Mouse (Mus musculus): ENCODE results near the gene Rab3a. TPM values are rescaled to one million over a fixed set of nuclear protein-coding genes. Genes with fewer than 3 reads are reported as not detected.

Gene Rab3a
- polyA plus RNA-seq, 1 experiment from 2014 or later: 16.2 TPM

DNA sequence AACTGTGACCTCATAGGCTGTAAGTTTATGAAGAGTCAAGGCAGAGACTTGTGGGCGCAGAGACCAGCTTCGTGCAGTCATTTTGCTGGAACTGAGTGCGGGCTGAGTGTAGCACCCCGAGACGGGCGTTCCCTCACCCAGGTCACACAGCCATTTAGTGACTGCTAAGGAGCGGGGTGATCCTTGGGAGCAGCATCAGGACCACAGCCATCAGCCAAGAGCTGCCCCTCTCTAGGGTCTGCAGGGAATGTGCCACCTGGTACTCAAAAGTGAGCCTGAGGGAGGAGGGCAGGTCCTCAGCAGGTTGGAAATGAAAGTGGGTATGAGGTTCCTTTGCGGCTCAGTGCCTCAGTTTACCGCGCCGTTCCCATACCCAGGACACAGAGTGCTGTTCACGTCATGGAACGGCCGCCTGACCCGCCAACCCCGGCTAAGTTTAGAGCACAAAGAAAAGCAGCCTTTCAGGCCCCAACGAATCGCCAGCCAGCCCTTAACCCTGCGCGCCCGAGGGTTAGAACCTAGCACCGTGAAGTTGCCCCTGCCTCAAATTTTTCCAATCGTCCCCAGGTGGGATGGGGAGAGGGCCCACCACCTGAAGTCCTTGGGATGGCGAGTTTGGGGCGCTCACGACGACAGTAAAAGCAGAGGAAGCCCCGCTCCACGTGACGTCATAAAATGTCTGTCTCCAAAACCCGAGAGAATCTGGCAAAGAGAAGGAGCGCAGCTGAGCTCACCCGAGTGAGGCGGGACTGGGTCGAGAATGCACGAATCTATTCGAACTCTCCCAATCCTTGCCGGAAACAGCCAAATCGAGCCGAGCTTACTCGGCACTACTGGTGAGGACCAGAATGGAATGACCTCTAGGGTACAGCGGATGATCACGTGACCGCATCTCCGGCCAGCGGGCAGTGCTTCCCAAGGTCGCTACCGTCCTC lies 10.6 kb upstream of the Rab3a start:
- peak overlapping the region; percentile 48; the same call in 1 of the 2 replicates for H3K27ac ChIP-seq (replicated peaks)
- peaks cover 92% of the 10 kb centered on the region for H3K27me3 ChIP-seq (replicated peaks; ENCODE audit: low read depth, poor library complexity, severe bottlenecking)
- H3K4me3 ChIP-seq: peak overlapping the region; percentile 51
- H3K36me3 ChIP-seq (replicated peaks): no peaks in the 10 kb centered on the region
- 5% methylated on average over 48 of the region's 48 CpGs for WGBS
- H3K9me3 ChIP-seq: no peaks in the 10 kb centered on the region
- peaks cover 36% of the 10 kb centered on the region for H3K4me1 ChIP-seq
- peak; percentile 45 for DNase-seq (ENCODE audit: low spot score)

DNA sequence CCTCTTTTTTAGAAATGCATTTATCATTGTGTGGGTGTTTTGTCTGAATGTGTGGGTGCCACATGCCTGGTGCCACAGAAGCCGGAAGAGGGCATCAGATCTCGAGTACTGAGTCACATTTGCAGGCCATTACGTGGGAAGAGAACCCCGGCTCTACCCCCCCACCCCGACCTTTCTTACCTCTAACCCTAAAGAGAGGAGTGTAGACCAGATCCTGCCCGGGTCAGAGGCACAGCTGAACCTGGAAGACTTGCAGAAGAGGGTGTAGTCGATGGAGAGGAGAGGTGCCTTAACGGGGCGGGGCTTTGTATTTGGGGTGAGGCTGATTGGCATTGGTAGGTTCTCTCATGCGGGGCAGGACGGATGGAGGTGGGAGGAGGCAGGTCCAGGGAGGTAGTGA lies 9.7 kb upstream of the Rab3a start:
- H3K36me3 ChIP-seq (replicated peaks): no peaks in the 10 kb centered on the region
- 47% methylated on average over 11 of the region's 11 CpGs for WGBS
- DNase-seq (ENCODE audit: low spot score): no peak
- H3K27me3 ChIP-seq (replicated peaks; ENCODE audit: low read depth, poor library complexity, severe bottlenecking): peaks cover 100% of the 10 kb centered on the region
- H3K4me3 ChIP-seq: no peak overlapping the region
- H3K9me3 ChIP-seq: no peaks in the 10 kb centered on the region
- H3K27ac ChIP-seq (replicated peaks): no peak overlapping the region
- peaks cover 36% of the 10 kb centered on the region for H3K4me1 ChIP-seq

DNA sequence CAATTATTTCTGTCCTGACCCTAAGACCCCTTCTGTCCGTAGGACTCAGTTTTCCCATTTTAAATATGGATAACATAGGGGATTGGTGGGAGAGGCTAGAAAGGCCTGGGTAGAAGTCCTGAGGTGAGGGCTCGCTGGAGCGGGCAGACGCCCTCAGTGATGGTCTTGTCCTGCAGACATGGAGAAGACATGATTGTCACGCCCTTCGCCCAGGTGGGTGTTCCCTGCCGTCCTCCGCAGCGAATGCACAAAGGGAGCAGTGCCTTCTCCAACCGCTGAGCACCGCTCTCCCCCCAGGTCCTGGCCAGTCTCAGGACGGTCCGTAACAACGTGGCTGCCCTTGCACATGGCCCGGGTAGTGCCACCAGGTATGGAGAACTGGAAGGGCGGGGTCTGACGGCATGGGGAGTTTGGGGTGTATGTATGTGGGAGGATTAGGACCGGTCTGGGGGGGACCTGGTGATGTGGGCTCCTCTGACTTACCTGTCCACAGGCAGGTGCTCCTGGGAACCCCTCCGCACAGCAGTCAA lies 8.7 kb upstream of the Rab3a start:
- no peaks in the 10 kb centered on the region for H3K36me3 ChIP-seq (replicated peaks)
- H3K27ac ChIP-seq (replicated peaks): no peak overlapping the region
- peaks cover 96% of the 10 kb centered on the region for H3K27me3 ChIP-seq (replicated peaks; ENCODE audit: low read depth, poor library complexity, severe bottlenecking)
- peaks cover 36% of the 10 kb centered on the region for H3K4me1 ChIP-seq
- H3K9me3 ChIP-seq: no peaks in the 10 kb centered on the region
- no peak for DNase-seq (ENCODE audit: low spot score)
- WGBS: 59% methylated on average over 19 of the region's 19 CpGs
- no peak overlapping the region for H3K4me3 ChIP-seq

DNA sequence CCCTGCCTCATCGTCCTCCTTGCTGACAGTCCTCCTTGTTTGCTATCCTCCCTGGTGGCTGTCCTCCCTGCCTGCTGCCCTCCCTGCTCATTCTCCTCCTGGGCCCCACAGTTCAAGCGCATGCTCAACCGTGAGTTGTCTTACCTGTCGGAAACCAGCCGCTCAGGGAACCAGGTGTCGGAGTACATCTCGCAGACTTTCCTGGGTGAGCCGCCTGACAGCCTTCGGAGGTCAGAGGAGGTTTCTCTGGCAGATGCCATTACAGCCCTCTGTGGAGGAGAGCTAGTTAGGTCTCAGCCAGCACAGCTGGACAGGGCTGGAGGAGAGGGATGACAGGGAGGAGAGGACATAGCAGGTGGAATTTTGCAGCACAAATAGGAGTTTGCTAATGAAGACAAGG lies 7.8 kb upstream of the Rab3a start:
- no peak overlapping the region for H3K27ac ChIP-seq (replicated peaks)
- H3K27me3 ChIP-seq (replicated peaks; ENCODE audit: low read depth, poor library complexity, severe bottlenecking): peaks cover 87% of the 10 kb centered on the region
- no peak overlapping the region for H3K4me3 ChIP-seq
- H3K9me3 ChIP-seq: no peaks in the 10 kb centered on the region
- no peak for DNase-seq (ENCODE audit: low spot score)
- WGBS: 70% methylated on average over 9 of the region's 9 CpGs
- peaks cover 30% of the 10 kb centered on the region for H3K4me1 ChIP-seq
- H3K36me3 ChIP-seq (replicated peaks): no peaks in the 10 kb centered on the region

DNA sequence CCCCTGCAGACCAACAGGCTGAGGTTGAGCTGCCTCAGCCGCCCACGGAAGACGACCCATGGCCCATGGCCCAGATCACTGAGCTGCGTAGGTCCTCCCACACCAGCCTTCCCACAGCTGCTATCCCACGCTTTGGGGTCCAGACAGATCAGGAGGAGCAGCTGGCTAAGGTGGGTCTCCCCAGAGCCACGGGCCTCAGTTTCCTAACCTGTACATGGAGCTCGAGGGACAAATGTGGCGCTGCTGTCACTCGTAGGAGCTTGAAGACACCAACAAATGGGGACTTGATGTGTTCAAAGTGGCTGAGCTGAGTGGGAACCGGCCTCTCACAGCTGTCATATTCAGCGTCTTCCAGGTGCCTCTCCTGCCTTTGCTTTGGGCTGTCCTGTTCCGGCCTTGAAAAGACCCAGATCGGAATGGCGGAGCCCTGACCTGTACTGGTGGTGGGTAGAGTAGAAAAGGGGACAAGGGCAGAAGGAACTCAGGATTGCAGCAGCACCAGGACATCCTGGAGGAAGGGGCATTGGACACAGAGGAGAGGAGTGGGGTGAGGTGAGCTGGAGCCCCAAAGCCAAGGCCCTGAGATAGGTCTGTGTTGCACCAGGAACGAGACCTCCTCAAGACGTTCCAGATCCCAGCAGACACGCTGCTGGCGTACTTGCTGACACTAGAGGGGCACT lies 7.1 kb upstream of the Rab3a start:
- peaks cover 27% of the 10 kb centered on the region for H3K4me1 ChIP-seq
- no peak overlapping the region for H3K27ac ChIP-seq (replicated peaks)
- H3K9me3 ChIP-seq: no peaks in the 10 kb centered on the region
- no peaks in the 10 kb centered on the region for H3K36me3 ChIP-seq (replicated peaks)
- WGBS: 85% methylated on average over 18 of the region's 18 CpGs
- peaks cover 80% of the 10 kb centered on the region for H3K27me3 ChIP-seq (replicated peaks; ENCODE audit: low read depth, poor library complexity, severe bottlenecking)
- no peak for DNase-seq (ENCODE audit: low spot score)
- no peak overlapping the region for H3K4me3 ChIP-seq

DNA sequence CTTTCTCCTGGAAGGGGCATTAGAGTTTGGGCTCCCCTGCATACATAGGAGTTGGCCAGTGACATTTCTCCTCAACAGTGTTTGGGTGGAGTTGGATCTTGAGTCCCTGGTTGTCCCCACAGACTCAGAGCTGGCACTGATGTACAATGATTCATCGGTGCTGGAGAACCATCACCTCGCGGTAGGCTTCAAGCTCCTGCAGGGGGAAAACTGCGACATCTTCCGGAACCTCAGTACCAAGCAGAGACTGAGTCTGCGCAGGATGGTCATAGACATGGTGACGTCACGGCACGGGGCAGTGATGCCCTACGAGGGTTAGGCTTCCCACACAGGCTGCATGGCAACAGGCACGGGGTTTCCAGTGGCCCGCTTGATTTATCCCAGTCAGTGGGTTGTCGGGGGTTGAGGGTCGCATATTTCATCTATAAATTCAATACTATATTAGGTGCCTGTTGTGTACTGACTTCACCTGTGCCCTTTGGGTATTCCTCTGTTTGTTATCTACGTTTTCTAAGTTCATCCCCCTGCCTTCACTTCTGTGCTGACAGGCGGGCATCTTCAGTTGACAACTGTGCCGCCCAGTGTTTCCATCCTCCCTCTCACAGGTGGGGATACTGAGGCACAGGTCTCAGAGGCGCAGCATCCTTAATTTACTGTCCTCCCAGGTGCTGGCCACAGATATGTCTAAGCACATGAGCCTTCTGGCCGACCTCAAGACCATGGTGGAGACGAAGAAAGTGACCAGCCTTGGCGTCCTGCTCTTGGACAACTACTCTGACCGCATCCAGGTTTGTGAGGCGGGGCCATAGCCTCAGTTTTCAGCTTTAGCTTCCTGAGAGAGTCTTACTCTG lies 6.0 kb upstream of the Rab3a start:
- no peaks in the 10 kb centered on the region for H3K36me3 ChIP-seq (replicated peaks)
- no peak overlapping the region for H3K27ac ChIP-seq (replicated peaks)
- no peak overlapping the region for H3K4me3 ChIP-seq
- DNase-seq (ENCODE audit: low spot score): no peak
- peaks cover 27% of the 10 kb centered on the region for H3K4me1 ChIP-seq
- 90% methylated on average over 23 of the region's 23 CpGs for WGBS
- H3K9me3 ChIP-seq: no peaks in the 10 kb centered on the region
- peaks cover 69% of the 10 kb centered on the region for H3K27me3 ChIP-seq (replicated peaks; ENCODE audit: low read depth, poor library complexity, severe bottlenecking)

DNA sequence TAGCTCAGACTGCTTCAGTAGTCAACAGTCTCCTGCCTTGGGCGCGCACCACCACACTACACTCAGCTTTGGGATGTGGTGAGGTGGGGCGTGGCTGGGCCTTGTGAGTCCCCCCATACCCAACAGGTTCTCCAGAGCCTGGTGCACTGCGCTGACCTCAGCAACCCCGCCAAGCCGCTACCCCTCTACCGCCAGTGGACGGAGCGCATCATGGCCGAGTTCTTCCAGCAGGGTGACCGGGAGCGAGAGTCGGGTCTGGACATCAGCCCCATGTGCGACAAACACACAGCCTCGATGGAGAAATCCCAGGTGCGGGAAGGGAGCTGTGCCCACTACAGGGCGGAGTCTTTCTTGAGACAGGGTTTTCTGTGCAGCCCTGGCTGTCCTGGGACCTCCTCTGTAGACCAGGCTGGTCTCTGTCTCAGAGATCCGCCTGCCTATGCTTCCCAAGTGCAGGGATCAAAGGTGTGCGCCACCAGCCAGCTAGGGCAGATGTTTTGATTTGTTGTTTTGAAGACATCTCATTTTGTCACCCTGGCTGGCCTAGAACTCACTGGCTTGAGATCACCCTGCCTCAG lies 5.3 kb upstream of the Rab3a start:
- Histone ChIP-seq H3K4me1 (peaks cover 25% of the 10 kb centered on the region), H3K27me3 (replicated peaks; ENCODE audit: low read depth, poor library complexity, severe bottlenecking) (peaks cover 62% of the 10 kb centered on the region), H3K36me3 (replicated peaks) (no peaks in the 10 kb centered on the region), H3K27ac (replicated peaks) (no peak overlapping the region), H3K4me3 (no peak overlapping the region), H3K9me3 (no peaks in the 10 kb centered on the region)
- DNase-seq (ENCODE audit: low spot score): no peak
- WGBS: 80% methylated on average over 19 of the region's 19 CpGs

DNA sequence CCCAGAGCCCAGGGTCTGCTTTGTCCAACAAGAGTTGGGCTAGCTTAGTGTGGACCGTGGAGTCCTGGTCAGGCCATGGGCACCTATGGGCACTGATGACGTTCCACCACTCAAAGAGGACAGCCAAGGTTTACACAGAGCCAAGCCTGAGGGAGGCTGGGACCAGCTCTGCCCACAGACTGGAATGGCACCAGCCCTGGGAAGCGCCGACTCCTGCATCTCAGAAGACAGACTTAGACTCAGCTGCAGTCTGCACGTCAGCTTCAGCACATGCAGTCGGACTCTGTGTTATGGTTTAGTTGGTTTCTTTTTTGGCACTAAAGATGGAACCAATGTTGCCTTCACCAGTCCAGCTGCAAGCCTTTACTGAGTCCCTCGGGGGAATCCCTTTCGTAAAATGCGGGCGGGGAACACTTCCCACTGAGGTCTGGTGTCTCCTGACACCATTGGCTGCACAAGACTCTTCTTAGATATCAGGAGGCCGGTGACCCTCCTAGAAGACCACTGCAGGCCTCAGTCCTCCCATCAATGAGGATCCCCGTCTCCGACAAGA lies 4.3 kb upstream of the Rab3a start:
- 80% methylated on average over 13 of the region's 13 CpGs for WGBS
- H3K36me3 ChIP-seq (replicated peaks): no peaks in the 10 kb centered on the region
- H3K27ac ChIP-seq (replicated peaks): no peak overlapping the region
- H3K4me3 ChIP-seq: no peak overlapping the region
- no peak for DNase-seq (ENCODE audit: low spot score)
- H3K9me3 ChIP-seq: no peaks in the 10 kb centered on the region
- peaks cover 33% of the 10 kb centered on the region for H3K4me1 ChIP-seq
- H3K27me3 ChIP-seq (replicated peaks; ENCODE audit: low read depth, poor library complexity, severe bottlenecking): peaks cover 55% of the 10 kb centered on the region

DNA sequence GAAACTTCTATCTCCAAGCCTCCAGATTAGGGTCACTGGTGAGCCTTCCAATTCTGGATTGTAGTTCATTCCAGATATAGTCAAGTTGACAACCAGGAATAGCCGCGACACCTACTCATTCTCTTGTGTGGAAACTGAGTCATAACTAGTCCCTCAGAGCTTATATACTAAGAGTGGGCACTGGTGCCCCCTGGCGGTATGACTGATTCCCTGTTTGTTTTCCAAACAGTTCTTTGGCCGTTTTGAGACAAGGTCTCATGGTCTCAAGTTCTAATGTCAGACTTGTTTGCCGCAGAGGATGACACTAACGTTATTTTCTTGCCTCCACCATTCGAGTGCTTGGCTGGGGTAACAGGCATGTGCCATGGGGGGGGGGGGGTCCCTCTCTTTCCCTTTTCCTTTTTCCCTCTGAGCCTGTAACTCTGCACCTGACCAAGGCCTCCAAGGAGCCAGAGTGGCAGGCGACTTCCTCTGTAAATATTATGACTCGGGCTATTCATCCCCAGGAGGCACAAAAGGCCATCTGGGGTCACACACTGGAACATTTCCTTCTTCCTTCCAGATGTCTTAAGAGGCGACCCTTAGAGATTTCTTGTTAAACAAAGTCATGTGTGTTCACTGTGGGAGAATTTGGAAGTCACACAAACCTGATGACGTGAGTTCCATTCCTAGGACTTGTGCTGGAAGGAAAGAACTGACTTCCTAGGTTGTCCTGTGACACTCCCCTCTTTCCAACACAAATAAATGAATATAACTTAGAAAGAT lies 2.3 kb upstream of the Rab3a start:
- H3K27me3 ChIP-seq (replicated peaks; ENCODE audit: low read depth, poor library complexity, severe bottlenecking): peaks cover 51% of the 10 kb centered on the region
- H3K4me3 ChIP-seq: peak overlapping the region; percentile 38; the same call in 1 of the 2 replicates
- H3K9me3 ChIP-seq: no peaks in the 10 kb centered on the region
- peak overlapping the region; percentile 78; the same call in 1 of the 2 replicates for H3K27ac ChIP-seq (replicated peaks)
- peaks cover 39% of the 10 kb centered on the region for H3K4me1 ChIP-seq
- H3K36me3 ChIP-seq (replicated peaks): peaks cover 12% of the 10 kb centered on the region
- peak; percentile 72 for DNase-seq (ENCODE audit: low spot score)
- WGBS: 24% methylated on average over 11 of the region's 11 CpGs

DNA sequence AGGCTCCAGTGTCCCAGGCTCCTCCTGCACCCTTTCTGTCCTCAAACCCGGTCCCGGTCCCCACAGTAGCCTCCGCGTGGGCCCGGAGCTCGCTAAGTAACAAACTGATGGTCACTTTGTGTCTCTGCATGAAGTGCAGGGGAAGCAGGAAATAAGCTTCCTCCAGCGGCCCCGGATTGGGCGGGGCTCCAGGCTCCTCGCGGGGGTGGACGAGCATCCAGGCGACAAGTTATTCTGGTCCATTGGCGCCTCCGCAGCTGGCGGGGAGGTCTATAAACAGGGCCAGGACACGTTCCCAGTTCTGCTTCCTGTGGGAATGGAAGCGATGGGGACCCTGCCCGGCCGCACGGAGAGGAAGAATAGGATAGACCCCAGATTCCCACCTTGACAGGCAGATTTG lies 1.3 kb upstream of the Rab3a start:
- H3K27ac ChIP-seq (replicated peaks): peak overlapping the region; percentile 78
- peaks cover 41% of the 10 kb centered on the region for H3K27me3 ChIP-seq (replicated peaks; ENCODE audit: low read depth, poor library complexity, severe bottlenecking)
- H3K4me3 ChIP-seq: peak overlapping the region; percentile 38
- DNase-seq (ENCODE audit: low spot score): peak; percentile 57
- peaks cover 39% of the 10 kb centered on the region for H3K4me1 ChIP-seq
- no peaks in the 10 kb centered on the region for H3K9me3 ChIP-seq
- WGBS: 25% methylated on average over 21 of the region's 21 CpGs
- peaks cover 21% of the 10 kb centered on the region for H3K36me3 ChIP-seq (replicated peaks)
